Mouse (Mus musculus): ENCODE measurements around the gene Pcdh15.

Gene Pcdh15

DNA sequence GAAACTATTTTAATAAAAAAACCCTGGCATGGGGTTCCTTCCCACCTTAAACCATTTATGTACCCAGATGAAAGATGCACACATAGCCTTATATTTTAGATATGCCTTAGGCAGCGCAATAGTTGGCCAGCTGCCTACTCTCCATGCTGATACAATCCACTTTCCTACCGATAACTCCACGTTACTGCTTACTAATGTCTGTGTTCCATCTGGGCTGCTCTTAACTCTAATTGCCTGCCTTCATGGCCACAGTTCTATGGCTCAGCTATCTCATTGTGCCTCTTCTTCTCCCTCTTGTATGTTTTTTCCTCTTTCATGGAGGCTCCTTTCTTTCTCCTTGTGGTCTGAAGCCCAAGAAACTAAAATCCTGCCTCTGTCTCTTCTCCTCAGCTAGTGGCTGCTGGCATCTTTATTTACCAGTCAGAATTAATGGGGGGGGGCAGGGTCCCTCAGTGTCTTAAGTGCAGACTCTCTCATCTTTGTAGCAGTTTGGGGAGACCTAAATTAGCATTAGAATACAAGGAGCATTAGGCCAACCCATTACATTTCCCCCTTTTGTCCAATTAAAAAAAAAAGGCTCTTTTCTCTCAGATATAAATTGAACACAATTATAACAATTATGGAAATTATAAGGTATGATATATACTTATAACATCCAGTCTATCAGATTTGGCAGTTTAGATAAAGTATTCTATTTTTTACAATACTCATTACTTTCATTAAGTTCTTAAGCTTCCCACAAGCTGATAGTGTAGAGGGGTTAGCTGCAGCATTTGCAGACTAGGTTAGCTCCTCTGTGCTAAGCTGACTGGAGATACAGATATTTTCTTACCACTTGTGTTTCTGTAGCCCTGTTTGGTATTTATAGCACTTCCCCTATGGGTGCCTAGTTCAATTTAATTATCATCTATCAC, 1240.4 kb downstream of the Pcdh15 start:
- DNase-seq: no peak

DNA sequence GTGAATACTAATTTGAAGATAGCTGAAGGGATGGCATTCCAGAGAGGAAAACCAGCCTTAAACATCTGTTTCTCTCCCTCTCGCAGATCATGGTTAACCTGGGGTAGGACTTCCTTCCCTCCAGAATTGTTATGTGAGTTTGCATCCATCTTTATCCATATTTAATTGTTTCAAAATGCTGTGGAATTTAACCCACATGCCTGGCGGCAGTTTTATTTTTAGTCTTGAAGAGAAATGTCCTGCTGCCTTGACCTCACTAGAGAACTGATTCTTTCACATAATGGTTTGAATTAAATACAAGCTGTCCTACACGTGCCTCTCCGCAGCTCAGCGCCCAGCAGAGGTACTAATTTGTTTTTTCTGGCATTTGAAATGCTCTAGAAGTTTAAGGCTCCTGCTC, 1260.4 kb downstream of the Pcdh15 start:
- no peak for DNase-seq

DNA sequence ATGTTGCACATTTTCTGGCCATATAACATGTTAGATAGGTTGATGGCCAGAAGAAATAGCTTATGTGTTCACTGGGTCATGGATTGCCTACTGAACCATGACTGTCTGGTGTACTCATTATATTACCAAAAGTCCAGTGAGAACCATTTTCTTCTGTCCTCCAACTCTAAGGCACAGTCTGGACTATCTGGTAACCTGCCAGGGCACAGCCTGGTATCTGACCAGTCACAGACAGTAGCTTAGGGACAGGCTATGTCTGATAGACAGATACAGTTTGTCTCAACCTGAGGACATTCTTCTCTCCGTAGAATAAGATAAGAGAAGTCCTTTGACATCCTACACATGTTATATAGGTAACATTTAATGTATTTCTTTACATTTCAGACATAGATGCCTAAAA, 1279.6 kb downstream of the Pcdh15 start:
- no peak for DNase-seq

DNA sequence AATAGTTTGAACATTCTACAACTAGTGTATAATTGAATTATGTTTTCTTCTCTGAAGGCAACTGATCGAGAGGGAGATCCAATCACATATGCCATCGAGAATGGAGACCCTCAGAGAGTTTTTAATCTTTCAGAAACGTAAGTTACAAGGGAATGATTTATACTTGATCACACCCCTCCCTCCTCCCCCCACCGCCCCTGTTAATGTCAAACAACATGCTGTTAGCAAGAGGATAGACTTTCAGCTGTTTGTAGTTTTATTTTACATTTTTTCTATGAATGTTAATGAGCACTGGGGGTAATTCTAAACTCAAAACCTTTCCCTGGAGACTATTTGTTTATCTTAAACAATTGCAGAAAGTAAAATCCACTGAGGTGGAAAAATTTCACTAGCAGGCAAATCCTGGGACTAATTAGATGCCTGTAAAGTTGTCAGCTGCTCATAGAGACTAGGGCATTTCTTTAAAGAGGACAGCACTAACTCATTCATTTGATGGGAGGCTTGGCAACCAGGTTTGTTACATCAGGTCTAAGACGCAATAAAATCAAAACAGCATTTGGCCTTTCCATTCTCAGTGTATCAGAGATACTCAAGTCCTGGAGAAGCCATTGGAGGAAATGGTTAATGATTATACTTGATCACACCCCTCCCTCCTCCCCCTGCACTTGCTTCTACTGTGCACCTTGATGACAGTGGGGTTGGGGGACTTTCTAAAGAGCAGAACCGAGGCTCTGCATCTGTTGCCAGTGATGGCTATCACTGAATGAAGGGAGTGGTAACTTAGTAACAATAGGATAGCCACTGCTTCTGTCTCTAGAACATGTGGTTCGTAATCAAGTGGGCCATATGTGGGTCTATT, 1280.4 kb downstream of the Pcdh15 start:
- no peak for DNase-seq

DNA sequence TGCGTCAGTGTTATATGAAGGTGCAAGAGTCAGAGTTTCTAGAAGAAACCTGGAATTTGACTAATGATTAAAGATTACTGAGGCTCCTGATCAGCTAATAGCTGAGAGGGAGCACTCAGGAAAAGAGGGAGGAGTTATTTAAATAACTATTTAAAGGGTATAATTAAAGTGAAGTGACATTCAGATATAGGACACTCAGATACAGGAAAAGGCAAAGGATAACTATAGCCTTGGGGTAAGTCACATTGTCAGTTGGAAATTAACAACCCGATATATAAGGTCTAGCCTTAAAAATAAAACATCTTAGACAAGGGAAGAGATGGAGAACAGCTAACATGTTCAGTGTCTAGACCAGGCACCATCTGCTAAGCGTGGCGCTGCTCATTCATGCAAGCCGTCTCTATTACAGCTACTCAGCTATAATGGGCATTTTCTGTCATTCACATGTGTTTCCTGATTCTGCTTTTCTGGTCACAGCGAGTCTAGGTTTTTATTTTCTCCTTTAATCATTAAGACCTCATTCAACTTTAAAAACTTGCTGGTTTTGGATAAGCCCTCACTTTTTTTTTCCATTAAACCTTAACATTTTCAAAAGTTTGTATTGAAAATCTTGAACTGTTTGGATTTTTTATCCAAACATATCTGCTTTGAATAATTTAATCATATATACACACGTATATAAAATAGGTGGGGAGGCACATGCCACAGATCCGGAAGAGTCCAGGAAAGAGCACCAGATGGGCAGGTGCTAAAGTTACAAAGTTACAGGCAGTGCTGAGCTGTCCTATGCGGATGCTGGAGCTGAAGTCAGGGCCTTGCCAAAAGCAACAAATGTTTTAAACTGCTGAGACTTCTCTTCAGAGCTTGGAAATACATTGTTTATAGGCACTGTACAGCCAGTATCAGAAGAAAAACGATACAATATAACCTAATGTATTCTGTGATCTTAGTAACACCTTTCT, 1288.7 kb downstream of the Pcdh15 start:
- no peak for DNase-seq

DNA sequence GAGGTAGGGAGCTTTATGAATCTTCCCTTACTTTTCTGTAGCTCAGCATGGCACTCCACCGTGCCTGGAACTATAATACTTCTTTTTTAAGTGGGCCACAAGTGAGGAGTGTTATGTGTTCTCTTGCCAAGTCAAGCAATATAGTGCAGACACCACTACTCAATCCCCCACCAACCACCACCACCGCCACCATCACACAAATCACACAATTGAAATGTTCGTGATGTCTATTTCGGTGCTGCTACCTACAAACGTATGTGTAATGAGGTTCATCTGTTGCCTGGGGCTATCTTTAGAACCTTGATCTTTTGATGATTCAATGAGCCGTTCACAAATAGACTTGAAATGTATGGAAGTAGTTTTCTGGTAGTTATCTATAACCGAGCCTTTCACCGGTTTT, 1304.0 kb downstream of the Pcdh15 start:
- DNase-seq: no peak

DNA sequence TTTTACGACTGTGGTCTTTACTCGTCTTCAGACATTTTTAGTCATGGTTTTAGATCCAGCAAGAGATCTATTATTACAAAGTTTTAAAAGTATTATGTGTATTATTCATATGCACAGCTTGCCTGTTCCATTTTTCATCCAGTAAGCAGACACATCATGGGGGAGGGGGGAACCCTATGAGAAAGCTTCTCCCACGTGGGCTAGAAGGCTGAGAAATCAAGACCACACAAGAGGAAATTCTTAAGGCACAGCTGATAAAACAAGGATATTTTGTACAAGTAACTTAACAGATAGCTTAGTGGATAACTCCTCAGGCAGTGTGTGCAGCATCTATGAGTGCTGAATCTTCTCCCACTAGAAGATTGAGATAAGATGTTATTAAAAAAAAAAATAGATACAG, 1314.9 kb downstream of the Pcdh15 start:
- DNase-seq: no peak

DNA sequence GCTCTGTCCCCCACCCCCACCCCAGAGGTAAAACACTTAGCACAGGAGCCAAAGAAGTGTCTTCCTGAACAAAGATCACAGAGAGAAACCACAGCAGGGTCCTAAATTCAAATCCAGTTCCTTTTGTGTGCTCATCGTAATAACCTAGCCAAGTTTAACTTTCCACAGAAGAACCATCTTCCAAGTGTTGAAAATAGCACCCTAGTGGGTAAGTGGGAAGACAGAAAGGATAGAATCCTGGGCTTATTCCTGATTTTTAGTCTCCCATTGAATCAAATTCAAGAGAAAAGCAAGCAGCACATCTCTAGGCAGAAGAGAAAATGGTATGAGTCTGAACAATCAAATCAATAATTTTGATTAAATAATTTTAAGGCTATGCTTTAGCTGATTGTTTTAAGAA, 1315.8 kb downstream of the Pcdh15 start:
- no peak for DNase-seq

DNA sequence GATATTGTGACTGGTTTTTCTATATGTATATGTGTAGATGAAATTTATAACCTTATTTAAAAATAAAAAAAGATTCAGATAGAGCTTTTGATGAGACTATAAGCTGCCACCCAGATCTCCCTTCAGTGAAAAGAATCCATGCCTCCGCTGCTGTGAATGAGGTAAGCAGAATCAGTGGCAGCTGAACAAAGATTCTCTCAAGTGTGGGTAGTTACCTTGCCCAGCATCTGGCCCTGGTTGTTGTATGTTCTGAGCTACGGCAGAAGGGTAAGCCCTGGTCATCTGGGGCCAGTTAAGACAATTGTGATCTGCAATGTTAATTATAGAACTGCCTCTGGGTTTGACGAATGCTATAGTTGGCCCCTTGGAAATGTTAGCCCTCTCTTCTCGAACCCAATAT, 1316.2 kb downstream of the Pcdh15 start:
- DNase-seq: no peak

DNA sequence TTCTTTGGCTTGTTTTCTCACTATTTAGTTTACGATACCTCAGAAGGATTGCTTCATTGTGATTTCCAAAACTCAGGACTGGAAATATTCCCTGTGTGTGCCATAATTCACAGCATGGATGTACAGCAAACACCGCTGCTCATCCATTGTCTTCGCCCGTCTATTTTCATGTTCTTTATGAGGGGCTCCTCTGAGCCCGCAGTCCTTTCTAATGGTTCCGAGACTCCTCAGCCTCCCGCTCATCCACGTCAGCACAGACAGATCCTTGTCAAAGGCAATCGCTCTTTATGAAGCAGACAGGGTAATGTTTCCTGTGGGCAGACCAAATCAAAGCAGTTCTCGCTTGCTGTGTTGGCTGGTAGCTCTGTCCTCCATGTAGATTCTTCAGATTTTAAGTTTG, 1316.8 kb downstream of the Pcdh15 start:
- no peak for DNase-seq

DNA sequence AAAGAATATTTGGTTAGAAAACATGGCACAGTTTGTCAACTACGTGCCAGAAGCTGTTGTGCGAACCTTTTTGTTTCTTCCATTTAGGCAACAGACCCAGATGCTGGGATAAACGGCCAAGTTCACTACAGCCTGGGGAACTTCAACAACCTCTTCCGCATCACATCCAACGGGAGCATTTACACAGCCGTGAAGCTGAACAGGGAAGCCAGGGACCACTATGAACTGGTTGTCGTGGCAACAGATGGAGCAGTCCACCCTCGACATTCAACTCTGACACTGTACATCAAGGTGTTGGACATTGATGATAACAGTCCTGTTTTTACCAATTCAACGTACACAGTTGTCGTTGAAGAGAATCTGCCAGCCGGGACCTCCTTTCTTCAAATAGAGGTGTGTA, 1350.9 kb downstream of the Pcdh15 start:
- no peak for DNase-seq

DNA sequence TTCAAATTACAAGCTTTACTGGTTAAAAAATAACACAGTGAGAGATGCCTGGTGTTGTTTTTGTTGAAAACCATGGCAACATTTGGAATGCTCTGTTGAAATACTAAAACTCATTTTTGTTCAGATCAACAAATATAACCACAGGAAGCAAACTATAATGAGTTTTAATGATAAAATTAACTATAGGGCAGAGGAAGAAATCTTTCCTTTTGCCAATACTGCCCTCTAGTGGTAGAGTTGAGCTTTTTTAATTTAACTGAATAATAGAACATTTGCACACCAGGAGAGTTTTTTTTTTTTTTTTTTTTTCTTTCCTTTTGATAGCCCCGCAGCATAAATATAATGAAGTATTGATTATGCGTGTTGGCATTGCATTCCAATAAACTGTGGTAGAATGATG, 1364.8 kb downstream of the Pcdh15 start:
- no peak for DNase-seq

DNA sequence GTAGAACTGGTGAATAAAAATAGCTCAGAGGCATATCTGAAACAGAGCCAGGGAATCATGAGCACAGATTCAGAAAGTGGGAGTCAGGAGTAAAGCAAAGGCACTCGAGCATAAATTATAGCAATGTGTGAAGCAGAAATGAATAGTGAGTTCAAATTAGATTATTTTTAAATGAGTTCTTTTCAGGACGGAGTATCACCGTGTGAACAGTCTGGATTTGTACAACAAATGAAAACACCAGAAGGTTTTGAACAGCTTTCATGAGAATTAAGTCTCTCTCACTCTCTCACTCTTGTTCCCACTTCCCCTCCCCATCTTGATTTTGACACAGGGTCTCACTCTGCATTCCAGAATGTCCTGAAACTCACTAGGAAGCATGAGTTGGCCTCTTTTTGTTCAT, 1381.6 kb downstream of the Pcdh15 start:
- no peak for DNase-seq

DNA sequence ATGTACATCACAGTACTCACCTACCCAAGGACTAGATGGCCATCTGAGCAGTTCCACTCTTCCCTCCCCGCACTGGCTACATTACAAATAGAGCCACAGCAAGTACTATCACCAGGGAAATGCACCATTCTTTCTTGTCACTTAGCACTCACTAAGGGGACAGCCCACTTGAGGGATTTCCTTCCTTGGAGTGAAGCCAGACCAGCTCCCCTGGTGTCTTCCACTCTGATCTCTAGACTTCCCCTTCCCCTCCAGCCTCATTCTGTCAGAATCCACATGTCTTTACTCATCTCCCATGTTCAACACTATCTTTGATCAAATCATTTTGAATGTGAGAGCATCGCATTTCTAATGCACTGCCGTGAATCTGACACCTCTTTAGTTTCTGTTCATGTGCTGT, 1413.2 kb downstream of the Pcdh15 start:
- no peak for DNase-seq

DNA sequence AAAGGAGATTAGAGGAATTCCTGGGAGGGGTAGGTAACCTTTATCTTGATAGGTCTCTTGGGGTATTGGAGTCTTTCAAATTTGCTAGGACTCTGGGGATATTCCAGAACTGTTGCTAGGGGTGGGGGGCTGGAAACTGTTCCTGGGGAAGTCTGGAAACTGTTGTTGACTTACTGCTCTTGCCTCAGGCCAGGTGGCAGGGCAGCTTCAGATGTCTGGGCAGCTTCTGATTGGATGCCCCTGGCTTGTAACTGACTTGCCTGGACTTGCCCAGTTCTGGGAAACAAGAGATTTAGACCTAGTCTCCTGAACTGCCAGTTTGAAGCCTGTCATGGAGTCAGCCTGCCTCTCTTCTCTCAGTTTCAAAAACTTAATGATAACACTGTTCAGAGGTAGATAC, 1414.6 kb downstream of the Pcdh15 start:
- no peak for DNase-seq

DNA sequence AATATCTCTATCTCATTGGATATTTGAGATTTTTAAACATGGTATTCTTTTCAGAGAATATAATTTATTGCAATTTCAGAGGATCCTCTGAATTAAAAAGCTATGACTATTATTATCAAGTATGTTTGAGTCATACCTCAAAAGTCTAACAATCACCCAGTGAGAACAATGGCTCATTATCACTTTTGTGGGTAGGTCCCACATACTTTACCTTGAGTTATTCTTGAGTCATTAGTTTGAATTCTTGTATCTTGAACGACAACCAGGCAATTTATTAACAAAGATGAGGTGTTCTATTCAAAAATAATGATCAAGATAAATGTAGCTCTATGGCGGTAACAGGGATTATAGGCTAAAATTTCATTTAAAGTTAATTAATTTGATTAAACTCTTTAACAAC, 1439.2 kb downstream of the Pcdh15 start:
- DNase-seq: no peak

DNA sequence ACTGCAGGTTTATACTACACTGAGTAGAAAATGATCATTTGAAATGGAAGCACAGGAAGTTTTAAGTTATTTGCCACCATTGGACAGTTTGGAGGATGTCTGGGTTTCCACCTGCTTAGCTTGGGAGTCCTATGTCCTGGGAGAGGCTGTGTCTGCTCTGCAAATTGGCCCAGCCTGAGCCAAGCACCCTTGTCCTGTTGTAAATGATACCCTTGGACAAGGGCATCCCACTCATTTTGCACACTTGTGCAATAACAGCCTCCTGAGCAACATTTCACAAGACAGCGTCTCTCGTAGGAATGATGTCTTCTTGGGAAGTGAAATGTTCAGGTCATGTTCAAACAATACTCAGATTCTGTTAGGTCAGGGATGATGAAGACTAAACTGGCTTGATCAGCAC, 1456.2 kb downstream of the Pcdh15 start:
- no peak for DNase-seq

DNA sequence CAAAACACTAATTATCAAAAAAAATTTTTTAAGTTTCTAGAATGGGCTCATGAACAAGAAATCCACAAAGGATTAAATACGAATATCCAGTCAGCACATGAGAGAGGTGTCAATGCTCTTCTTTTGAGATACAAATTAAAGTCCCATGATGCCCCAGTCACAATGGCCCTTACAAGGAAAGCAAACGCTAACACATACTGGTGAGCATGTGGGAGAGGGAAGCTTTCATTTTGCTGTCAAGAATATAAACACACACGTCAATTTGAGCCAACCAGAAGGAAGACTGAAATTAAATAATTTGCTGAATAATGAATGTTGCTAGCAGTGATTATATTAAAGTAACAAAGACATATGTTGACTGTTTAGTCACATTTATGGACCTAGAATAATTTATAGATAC, 1470.5 kb downstream of the Pcdh15 start:
- no peak for DNase-seq

DNA sequence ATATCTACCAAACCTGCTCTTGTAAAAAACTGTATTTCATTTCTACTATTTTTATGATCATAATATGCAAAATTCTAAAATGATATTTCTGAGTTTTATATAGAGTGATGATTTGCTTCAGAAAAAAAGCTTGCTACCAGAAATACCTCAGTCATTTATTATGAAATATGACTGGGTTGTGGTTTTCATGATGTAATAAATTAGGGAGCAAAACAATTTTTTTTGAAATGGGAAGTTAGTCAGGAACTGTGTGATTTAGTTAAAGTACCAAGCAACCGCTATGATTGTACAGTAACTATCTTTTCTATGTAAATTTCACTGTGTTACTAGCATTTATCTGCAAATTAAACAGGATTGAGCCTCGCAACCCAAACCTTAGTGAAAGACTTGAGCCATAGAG, 1480.8 kb downstream of the Pcdh15 start:
- no peak for DNase-seq

DNA sequence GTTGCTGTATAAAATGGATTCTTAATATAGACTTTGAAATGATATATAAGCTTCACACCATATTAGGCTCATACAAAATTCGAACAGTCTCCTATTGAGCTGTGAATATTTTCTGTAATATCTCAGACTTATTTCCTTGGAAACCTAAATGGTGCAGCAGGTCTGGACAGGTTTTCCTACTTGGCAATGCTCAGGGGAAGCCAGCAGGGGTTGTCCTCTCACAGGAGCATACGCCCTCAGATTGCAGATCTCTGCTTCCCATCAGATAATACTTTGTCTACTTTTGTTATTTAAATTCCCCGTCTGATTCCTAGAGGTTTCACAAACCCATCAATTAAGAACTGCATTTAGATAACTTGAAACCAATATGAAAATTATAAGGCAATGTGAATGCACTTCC, 1492.7 kb downstream of the Pcdh15 start:
- DNase-seq: no peak

DNA sequence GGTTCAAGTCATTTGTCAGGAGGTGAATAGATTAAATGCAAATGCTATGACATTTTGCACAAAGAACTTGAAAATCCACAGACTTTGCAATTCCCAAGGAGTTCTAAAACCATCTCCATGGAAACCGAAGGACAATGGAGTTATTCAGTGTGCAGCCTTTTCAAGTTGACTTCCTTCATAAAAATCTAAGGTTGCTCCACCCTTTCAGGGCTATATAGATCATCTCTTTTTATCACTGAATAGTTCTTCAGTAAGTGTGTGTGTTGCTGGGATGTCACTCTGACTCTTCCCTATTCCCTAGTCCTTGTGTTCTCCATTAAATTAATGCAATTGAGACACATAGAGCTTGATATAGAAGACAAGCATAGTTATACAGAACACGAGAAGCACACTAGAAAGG, 1508.5 kb downstream of the Pcdh15 start:
- DNase-seq: no peak

DNA sequence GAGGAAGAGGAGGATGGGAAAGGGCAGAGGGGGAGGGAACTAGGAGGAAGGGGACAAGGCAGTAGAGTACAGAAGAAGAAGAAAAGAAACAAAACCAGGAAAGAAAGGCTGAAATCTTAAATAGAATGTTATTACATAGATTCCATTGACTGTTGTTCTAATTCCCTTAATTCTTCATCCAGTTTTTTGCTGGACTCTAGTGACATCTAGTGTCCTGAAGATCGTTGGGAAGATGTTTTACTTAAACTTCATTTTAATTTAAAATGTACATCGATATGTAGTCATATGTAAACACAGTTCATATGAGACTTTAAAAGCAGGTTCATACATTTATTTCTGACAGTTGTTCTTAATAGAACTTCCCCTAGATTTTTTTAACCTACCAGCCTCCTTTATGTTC, 1522.7 kb downstream of the Pcdh15 start:
- DNase-seq: no peak

DNA sequence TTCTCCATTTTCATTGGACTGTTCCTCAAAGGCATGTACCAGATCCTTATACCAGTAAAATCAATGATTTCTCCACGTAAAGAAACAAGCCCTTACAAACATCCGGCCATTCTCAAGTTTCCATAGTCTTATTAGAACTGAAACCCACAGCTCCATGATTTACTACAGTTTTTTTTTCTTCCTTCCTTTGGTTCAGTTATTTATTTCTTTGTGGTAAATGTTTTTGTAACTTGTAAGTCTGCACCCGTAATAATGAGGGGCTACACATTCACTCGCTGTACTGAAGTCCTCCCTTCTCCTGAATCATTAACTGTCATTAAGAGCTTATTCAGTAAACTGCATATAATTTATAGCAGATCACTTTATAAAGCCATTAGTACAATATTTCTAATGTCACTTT, 1526.6 kb downstream of the Pcdh15 start:
- DNase-seq: no peak
